Mouse (Mus musculus) thymus, postnatal 10 days (tissue): Measurements from ENCODE around the gene Cox14.
A peak's percentile ranks its signal among the peaks of the same experiment; 100 is the strongest.

Source experiments
- DNase-seq, 2 experiments: peaks; one replicate each; pipeline ENCODE4 v3.0.0; 2021; ENCODE audit warnings: low spot score in 2 of 2

Gene Cox14

GRCm38 (mm10) chr15:99708176-99708575 lies 17.2 kb upstream of the Cox14 start:
- no peak for DNase-seq

DNA sequence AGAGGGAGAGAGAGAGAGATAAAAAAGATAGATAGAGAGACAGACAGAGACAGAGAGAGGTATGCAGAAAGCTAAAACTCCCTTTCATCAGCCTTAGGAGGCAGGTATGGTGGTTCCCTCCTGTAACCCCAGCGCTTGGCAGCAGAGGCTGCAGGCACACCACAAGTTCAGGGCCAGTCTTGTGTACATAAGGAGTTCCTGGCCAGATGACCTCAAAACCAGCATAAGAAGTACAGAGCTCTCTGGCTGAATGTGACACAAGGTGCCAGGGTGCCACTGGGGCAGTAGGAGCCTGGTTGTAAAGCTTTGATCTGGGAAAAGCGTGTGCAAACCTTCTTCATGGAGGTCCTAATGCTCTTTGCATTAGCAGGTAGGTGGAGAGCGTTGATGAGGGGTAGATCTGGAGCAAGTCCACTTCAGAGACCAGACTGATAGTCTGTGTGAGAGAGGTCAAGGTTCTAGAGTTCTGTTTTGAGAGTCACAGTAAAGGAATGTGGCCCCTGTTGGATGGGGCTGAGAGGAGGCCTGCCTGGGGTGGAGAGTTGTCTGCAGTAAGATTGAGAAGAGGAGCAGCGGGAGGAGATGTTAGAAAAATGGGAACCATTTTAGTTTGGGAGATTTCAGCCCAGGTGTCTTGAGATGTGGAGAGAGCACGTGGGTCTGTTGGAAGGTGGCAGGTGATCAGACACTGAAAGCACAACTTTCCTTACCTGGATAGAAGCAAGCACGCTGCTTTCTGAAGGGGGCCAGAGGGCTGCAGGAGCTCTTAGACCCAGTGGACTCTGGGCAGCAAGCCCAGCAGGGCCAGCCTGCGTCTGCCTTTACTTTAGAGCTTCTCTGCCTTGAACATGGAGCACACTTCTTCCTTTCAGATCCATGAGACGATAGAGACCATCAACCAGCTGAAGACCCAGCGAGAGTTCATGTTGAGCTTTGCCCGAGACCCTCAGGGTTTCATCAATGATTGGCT lies 14.9 kb upstream of the Cox14 start:
- DNase-seq = no peak

- DNase-seq = no peak
Observed at GRCm38 (mm10) chr15:99711491-99711890, 13.9 kb upstream of the Cox14 start.

DNA sequence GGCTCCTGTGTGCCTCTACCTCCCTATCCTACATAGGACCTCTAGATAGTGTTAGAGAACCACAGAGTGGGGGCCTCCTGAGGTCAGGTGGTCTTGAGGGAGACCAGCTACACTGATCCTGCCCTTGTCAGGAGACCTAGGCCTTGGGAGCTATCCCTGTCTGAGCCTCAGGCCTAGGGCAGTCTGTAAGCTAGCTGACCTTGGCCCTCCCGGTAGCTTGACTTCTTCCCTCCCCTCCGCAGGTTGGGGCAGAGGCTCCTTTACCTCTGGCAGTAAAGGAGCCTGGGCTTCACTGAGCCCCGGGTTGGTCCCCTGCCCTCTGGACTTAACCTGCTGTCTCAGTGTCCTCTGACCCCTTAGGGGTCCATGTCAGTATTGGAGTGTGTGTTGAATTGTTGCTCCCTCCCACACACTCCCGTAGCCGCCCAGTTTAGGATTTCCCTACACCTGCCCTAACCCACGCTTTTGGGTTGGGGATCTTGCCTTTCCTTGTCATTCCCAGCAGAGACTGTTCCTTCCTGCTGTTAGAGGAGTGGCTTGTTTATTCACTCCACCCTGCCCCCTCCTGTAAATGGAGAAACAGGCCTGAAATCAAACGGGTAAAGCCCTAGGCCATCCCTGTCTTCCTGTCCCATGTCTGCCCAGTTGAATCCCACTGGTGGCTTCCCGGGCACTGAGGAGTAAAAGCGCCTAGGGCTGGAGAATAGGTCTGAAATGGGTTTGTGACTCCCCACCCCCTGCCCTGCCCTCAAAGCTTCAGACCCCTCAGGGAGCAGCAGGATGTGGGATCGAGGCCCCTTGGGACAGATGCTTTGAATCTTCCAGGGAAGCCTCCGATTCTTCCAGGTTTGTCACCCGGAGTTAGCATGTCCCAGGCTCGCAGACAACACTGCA lies 12.5 kb upstream of the Cox14 start:
- DNase-seq = no peak

- no peak for DNase-seq
Observed at GRCm38 (mm10) chr15:99713569-99713968, 11.8 kb upstream of the Cox14 start.

DNA sequence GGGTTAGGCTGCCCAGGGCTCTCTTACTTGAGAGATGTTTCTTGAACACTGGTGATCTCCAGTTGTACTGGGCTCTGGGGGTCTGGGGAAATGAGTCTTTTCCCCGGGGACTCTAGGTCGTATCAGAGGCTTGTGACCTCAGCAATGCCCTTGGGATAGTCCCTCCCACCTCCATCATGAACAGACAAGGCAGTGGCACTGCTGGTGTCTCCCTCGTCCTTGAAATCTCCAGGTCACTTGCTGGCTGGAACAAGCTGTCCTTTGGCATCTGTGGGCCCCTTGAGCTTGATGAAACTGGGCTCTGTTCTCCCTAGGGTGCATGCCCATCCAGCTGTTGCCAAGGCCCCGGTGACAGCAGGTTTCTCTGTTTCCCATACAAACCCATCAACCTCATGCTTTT lies 11.2 kb upstream of the Cox14 start:
- no peak for DNase-seq

DNA sequence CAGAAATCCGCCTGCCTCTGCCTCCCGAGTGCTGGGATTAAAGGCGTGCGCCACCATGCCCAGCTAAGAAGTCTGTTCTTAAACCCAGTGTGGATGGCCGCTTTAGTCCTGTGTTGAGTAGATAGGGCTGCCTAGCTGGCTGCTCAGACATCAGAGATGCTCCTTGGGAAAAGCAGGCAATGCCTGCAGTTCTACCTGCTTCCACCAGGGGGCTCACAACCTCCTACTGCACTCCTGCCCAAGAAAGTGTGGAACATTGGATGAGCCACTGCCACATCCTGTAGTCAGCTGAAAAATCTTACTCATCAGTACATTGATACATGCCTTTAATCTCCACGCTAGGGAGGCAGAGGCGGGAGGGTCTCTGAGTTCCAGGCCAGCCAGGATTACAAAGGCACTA lies 10.6 kb upstream of the Cox14 start:
- DNase-seq = peak; percentile 52 to 70

DNA sequence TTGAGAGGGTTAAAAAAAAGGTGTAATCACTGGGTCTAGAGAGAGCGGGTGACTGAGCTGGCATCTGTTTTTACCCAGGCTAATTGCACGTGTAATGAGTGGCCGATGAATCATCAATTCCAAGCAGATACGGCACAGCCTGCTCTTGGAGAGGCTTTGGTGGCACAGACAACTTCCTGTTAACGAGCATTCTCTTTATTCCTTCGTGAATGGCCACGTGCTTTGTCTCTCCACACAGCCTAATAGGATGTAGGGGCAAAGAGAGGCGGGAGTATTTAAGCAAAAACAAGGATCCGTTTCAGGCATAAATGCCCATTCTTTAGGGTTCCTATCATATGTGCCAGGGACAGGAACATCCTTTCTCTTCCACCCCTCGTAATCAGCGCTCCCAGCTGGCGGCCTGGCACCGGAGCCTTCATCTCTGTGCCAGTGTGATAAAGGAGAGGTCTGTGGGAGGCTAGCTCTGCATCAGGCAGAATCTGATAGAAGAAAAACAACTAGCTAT lies 10.0 kb upstream of the Cox14 start:
- DNase-seq = no peak

- no peak for DNase-seq
Observed at GRCm38 (mm10) chr15:99715982-99716746, 9.3 kb upstream of the Cox14 start.

GRCm38 (mm10) chr15:99716814-99717213 lies 8.6 kb upstream of the Cox14 start:
- no peak for DNase-seq

DNA sequence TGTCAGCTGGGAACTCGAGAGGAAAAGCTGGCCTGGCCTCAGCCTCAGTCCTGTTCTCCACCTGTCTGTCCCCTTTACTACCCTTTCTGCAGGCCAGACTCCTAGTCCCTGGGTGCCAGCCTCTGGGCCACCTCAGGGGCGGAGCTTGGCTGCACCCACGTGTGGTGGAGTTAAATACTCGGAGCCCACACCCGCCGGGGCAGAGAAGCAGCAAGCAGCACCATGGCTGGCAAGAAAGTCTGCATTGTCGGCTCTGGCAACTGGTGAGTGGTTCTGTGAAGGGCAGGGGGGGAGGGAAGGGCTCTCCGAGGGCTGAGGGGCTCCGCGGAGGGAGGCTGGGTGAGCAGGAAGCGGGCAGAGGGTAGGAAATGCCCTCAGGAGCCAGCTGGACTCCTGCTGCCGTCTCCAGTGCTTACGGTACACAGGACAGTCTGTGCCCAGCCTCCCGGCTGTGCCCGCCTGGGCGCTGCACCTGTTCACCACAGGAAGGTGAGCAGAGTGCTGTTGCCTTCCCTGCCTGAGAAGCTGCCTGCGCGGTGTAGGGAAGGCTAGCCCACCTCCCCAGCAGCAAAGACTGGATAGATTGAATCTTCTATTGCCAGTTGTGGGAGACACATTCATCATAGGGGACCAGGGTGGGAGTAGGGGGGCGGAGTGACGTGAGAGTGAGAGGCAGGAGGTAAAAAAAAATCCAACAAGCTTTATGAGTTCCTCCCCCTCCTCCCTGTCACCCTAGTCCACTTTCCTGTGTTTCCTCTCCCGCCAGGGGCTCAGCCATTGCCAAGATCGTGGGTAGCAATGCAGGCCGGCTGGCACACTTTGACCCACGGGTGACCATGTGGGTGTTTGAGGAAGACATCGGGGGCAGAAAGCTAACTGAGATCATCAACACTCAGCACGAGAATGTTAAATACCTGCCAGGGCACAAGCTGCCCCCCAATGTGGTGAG lies 7.8 kb upstream of the Cox14 start, which contains the start of gene Gpd1:
Gene Gpd1 (plus strand): TSS at position 130 of the 949 bp plus-strand sequence.
- no peak for DNase-seq

GRCm38 (mm10) chr15:99718461-99719021 lies 6.9 kb upstream of the Cox14 start:
- no peak for DNase-seq

- no peak for DNase-seq
Observed at GRCm38 (mm10) chr15:99719865-99720264, 5.6 kb upstream of the Cox14 start.

DNA sequence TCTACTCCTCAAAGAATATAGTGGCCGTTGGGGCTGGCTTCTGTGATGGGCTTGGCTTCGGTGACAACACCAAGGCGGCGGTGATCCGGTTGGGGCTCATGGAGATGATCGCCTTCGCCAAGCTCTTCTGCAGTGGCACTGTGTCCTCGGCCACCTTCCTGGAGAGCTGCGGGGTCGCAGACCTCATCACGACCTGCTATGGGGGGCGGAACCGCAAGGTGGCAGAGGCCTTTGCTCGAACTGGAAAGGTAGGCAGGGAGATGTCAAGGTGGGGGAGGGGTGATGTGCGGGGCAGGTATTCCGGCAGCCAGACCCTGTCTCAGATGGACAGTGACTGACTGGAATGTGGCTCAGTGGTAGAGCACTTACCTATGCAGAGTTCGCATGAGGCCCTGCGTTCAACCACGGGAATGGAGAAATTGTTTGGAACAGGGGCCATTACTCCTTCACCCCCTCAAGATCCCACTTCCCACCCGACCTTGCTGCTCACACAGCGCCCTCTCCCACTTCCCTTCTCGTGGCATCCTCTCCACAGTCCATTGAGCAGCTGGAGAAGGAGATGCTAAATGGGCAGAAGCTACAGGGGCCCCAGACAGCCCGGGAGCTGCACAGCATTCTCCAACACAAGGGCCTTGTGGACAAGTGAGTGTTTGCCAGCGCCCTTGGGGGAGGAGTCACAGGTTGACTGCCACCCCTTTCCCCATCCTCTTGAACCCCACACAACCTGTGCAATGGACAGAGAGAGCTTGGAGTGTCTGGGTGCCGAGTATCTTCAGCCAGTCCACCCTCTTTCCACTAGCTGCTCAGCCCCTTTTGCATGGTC lies 3.3 kb upstream of the Cox14 start:
- DNase-seq = no peak

GRCm38 (mm10) chr15:99723120-99723514 lies 2.3 kb upstream of the Cox14 start:
- DNase-seq = no peak

DNA sequence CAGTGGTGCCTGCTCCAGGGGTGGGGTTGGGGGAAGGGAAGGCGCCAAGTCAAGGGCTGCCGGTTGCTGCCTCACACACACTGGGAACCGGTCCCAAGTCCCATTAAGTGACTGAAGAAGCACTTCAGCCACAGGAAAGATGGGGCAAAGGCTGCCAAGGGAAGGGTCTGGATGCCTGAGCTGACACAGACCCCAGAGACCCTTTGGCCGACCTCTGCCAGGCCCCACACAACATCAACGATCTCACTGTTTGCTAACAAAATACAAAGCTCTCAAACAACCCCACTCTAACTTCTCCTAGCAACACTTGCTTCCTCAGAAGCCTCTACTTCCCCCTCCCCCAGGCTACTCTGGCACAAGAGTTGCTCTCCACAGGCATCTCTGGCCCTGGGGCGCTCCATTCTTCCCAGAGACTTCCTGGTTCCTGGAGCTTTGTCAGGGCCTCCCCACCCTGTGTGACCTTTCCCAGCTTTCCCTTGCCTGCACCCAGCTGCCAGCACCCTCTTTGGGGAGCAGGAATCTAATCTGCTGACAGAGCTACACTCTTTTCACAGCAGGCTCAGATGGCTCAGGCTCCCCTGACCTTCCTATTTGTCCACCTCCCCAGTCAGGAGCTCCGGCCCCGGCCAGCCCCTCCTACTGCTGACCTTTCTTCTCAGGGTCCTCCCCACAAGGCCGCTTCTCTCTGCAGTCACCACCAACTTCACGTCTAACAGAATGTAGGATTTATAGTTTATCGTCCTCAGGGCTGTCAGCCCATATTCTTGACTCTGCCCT lies 1.7 kb upstream of the Cox14 start:
- DNase-seq = no peak

GRCm38 (mm10) chr15:99724292-99725021 lies 961 bp upstream of the Cox14 start:
- peak; percentile 42 to 66 for DNase-seq

DNA sequence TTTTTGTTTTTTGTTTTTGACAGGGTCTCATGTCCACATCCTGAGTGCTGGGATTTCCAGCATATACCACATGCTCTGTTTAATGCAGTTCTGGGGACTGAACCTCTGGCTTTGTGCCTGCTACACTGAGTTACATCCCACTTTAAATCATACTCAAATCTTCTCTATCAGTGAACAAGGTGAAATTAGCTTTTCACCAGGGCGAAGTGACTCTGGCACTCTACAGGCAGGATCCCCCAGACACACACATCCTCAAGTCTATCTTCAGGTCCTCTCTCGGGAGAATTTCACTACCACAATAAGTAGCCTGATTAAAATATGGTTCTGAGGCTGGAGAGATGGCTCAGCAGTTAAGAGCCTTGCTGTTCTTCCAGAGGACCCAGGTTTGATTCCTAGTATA lies 1.1 kb downstream of the Cox14 start:
- DNase-seq = no peak
